Mouse (Mus musculus): ENCODE measurements around the gene Prkcq.

DNA sequence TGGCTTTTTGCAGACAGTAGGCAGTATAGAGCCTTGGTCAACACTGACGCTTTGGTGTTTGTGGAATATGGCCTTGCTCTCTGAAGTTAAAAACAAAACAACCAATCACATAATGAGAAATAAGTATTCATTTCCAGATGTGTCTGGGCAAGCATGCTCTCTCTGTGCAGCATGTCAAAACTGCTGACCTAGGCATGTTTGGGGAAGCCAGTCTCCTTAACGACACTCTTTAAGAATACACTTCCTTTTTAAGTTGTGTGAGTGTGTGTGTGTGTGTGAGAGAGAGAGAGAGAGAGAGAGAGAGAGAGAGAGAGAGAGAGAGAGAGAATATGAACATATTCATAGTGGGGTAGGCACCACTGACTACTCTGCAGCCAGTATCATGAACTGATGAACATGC, 108.3 kb downstream of the Prkcq start:
- TF ChIP-seq TAL1 (IDR thresholded peaks at IDR 0.05; ENCODE audit: low read length): no peak
- no peak for TF ChIP-seq GATA1 (IDR thresholded peaks at IDR 0.05; ENCODE audit: low read length)

Data from erythroblast, embryonic 14.5 days (primary cell).